Mouse (Mus musculus) heart, embryonic 15.5 days (tissue): ENCODE data around the gene Dhx30. TPM values are rescaled to one million over a fixed set of nuclear protein-coding genes. Genes with fewer than 3 reads are reported as not detected.
A peak's percentile ranks its signal among the peaks of the same experiment; 100 is the strongest.
"Not testable (repeated sequence)": the region's sequence is repeated elsewhere in the genome, so short reads cannot be mapped to it uniquely, and the experiment has no call there.

ENCODE experiments used
- ATAC-seq: fragments of 200-750 bp; cut with Nextera tagmentation; replicated peaks from 2 replicates; pipeline ENCODE4 v1.8.0; 2017; ENCODE audit warnings: low read depth, moderate TSS enrichment; ENCODE audit not compliant: insufficient number of reproducible peaks, insufficient read depth, low FRiP score
- H3K27ac ChIP-seq: fragments of 300-500 bp; sonication (generic); 2 replicates; pipeline ENCODE4 v1.5.1; 2015; ENCODE audit warnings: mild to moderate bottlenecking, inconsistent platforms
- H3K27me3 ChIP-seq: fragments of 300-500 bp; sonication (generic); 2 replicates; pipeline ENCODE4 v1.6.1; 2015; ENCODE audit warnings: inconsistent platforms
- H3K36me3 ChIP-seq: fragments of 300-500 bp; sonication (generic); 2 replicates; pipeline ENCODE4 v1.6.1; 2015; ENCODE audit warnings: mild to moderate bottlenecking, inconsistent platforms
- H3K4me1 ChIP-seq: fragments of 300-500 bp; sonication (generic); replicated peaks from 2 replicates; pipeline ENCODE4 v1.6.1; 2015; ENCODE audit warnings: inconsistent platforms
- H3K4me2 ChIP-seq: fragments of 300-500 bp; sonication (generic); 2 replicates; pipeline ENCODE4 v1.6.1; 2015; ENCODE audit warnings: inconsistent platforms, mild to moderate bottlenecking, moderate library complexity
- H3K4me3 ChIP-seq: fragments of 300-500 bp; sonication (generic); 2 replicates; pipeline ENCODE4 v1.5.1; 2015; ENCODE audit warnings: mild to moderate bottlenecking, inconsistent platforms
- H3K9ac ChIP-seq: fragments of 300-500 bp; sonication (generic); 2 replicates; pipeline ENCODE4 v1.6.1; 2015; ENCODE audit warnings: mild to moderate bottlenecking, inconsistent platforms
- H3K9me3 ChIP-seq: fragments of 300-500 bp; sonication (generic); replicated peaks from 2 replicates; pipeline ENCODE4 v1.6.1; 2016; ENCODE audit warnings: inconsistent platforms
- WGBS: fragments of 180-500 bp; shearing (Covaris S2); methylation state at CpG from one replicate; pipeline ENCODE4 v1.1.7; 2015; ENCODE audit warnings: mixed read lengths; 5-methylcytosine and 5-hydroxymethylcytosine counted together
- polyA plus RNA-seq: library from polyadenylated mRNA; unstranded; fragments of >200 nt; fragmentation: Nextera tagmentation; extraction: Ambion mirVana; gene quantifications from 2 replicates; pipeline ENCODE4 v1.2.1, GENCODE M21; 2015

The Dhx30 gene
- polyA plus RNA-seq, 1 experiment from 2014 or later, result 83.5 TPM

DNA sequence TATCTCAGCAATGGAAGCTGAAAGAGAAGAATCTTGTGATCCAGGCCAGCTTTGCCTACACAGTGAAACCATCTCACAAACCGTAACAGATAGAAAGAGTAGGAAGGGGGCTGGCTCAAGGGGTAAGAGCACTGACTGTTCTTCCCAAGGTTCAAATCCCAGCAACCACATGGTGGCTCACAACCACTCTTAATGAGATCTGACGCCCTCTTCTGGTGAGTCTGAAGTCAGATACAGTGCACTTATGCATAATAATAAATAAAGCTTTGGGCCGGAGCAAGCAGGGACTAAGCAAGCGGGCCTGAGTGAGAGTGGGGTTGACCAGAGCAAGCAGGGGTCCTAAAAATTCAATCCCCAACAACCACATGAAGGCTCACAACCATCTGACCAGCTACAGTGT lies 24.3 kb downstream of the Dhx30 start:
- H3K4me3 ChIP-seq, result no peak overlapping the region
- H3K27me3 ChIP-seq, result no peaks in the 10 kb centered on the region
- ATAC-seq, result no peak
- no peaks in the 10 kb centered on the region for H3K9me3 ChIP-seq
- peaks cover 96% of the 10 kb centered on the region for H3K36me3 ChIP-seq
- no peak overlapping the region for H3K27ac ChIP-seq
- H3K9ac ChIP-seq, result no peak overlapping the region
- 87% methylated on average over 4 of the region's 4 CpGs for WGBS
- no peak overlapping the region for H3K4me2 ChIP-seq
- no peaks in the 10 kb centered on the region for H3K4me1 ChIP-seq

DNA sequence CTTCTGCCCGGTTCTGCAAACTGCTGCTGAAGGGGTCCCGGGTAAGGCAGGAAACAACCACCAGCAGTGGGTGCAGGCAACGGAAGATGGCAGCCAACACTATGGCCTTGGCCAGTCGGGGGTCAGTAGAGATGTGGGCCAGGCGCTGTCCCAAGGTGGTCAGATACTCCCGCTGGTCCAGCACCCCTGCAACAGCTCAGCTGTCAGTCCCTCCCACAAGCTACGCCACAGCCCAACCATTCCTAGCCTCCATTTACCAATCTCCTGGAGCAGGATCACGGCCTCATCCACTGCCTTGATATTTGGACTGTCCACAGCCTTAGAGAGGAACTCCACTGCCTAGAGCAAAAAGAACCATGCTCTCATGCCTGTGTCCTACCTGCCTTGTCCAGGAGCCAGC lies 31.9 kb downstream of the Dhx30 start:
- no peak overlapping the region for H3K4me2 ChIP-seq
- no peak for ATAC-seq
- no peak overlapping the region for H3K27ac ChIP-seq

DNA sequence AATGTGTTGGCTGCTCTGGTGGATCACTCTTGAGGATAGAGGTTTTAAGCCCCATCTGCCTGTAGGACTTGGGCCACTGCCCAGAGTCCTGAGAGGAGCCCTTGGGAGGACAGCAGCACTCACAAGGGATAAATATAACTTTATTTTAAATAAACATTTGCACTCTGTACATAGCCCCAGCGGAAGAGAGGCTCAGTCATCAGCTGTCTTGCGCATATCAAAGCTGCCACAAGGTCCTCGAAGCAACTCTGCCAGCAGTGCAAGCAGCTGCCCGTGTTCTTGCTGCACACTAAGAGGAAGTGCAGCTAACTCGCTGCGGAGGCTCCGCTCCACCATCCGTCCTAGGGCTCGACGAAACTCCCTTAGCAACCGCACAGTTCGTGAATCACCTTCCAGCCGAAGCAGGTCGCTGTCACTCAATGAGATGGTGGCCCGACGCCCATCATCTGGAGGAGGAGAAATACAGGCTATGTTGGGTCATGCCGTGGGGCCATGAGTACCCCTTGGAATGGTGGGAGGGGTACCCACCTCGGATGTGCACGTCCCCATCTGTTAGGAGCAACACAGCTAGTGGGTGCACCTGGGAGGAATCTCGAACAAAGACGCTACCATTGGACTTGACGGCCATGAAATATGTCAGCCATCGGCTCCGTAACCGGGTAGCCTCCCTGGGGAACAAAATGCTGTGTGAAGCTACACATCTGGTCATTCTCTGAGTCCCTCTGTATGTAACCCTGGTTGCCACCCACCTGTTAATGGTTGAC lies 33.2 kb downstream of the Dhx30 start:
- Histone ChIP-seq H3K4me3 (no peak overlapping the region), H3K9me3 (no peaks in the 10 kb centered on the region), H3K4me2 (no peak overlapping the region), H3K27ac (peak overlapping the region; percentile 81), H3K27me3 (no peaks in the 10 kb centered on the region), H3K36me3 (peaks cover 74% of the 10 kb centered on the region), H3K9ac (no peak overlapping the region), H3K4me1 (peaks cover 40% of the 10 kb centered on the region)
- peak; percentile 54; the same call in 1 of the 2 replicates for ATAC-seq
- 73% methylated on average over 25 of the region's 25 CpGs for WGBS

More for the DNA sequence above, 31.9 kb downstream of the Dhx30 start:
- Histone ChIP-seq H3K4me3 (no peak overlapping the region), H3K9ac (no peak overlapping the region), H3K4me1 (peaks cover 39% of the 10 kb centered on the region), H3K9me3 (no peaks in the 10 kb centered on the region), H3K36me3 (peaks cover 81% of the 10 kb centered on the region), H3K27me3 (no peaks in the 10 kb centered on the region)
- WGBS, result 86% methylated on average over 8 of the region's 8 CpGs

DNA sequence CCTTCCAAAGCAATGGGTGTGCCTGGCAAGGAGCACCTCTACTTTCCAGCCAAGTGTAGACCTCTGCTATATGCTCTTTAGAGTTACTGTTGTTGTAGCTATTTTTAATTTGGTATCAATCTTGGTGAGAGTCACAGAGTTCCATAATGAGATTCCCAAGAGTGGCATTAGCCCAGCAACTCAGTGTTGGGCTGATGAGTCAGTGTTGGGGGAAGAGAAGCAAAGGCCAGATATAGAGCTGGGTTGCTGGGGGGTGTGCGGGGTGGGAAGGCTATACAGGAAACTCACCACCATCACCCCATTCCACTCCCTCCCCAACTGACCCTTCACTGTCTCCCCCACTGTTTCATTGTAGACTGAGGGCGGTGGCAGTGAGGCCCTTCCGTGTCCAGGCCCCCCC lies 36.6 kb downstream of the Dhx30 start:
- no peaks in the 10 kb centered on the region for H3K9me3 ChIP-seq
- no peak overlapping the region for H3K9ac ChIP-seq
- no peak overlapping the region for H3K4me3 ChIP-seq
- no peaks in the 10 kb centered on the region for H3K27me3 ChIP-seq
- peak; percentile 61 for ATAC-seq
- peaks cover 69% of the 10 kb centered on the region for H3K36me3 ChIP-seq
- peaks cover 40% of the 10 kb centered on the region for H3K4me1 ChIP-seq
- peak overlapping the region; percentile 58 for H3K27ac ChIP-seq
- WGBS, result 66% methylated on average over 3 of the region's 3 CpGs
- H3K4me2 ChIP-seq, result no peak overlapping the region

GRCm38 (mm10) chr9:110076468-110076867 lies 41.2 kb downstream of the Dhx30 start:
- H3K27ac ChIP-seq, H3K9ac ChIP-seq, H3K27me3 ChIP-seq, ATAC-seq, H3K4me3 ChIP-seq, H3K4me2 ChIP-seq, H3K9me3 ChIP-seq: not testable (repeated sequence)
- 80% methylated on average over 5 of the region's 7 CpGs for WGBS
- peaks cover 12% of the 10 kb centered on the region for H3K4me1 ChIP-seq
- peaks cover 63% of the 10 kb centered on the region for H3K36me3 ChIP-seq

- Histone ChIP-seq H3K9ac (no peak overlapping the region), H3K4me2 (no peak overlapping the region), H3K36me3 (peaks cover 67% of the 10 kb centered on the region), H3K4me3 (no peak overlapping the region), H3K27me3 (no peaks in the 10 kb centered on the region), H3K4me1 (peaks cover 14% of the 10 kb centered on the region), H3K27ac (no peak overlapping the region), H3K9me3 (no peaks in the 10 kb centered on the region)
- no peak for ATAC-seq
- 8% methylated on average over 1 of the region's 1 CpGs for WGBS
Observed at GRCm38 (mm10) chr9:110071843-110072242, 45.8 kb downstream of the Dhx30 start.

DNA sequence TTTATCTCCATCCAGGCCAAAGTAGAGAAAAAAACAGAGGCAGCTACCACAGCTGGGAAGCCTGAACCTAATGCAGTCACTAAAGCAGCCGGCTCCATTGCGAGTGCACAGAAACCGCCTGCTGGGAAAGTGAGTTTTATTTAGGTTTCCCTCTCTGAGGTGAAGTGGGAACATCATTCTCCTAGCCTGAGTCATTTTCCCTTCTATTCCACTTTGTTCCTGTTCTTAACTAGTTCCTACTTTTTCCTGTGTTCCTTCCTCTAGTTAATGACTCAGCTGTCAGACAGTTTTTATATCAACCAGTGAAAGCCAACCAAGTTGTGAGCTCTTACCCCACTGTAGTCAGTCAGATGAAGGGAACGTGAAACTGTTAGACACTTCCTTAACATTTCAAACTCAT lies 46.6 kb downstream of the Dhx30 start:
- WGBS, result 62% methylated on average over 4 of the region's 4 CpGs
- no peak overlapping the region for H3K4me3 ChIP-seq
- H3K27me3 ChIP-seq, result no peaks in the 10 kb centered on the region
- no peak for ATAC-seq
- no peak overlapping the region for H3K4me2 ChIP-seq
- H3K27ac ChIP-seq, result peak overlapping the region; percentile 66
- peaks cover 14% of the 10 kb centered on the region for H3K4me1 ChIP-seq
- no peaks in the 10 kb centered on the region for H3K9me3 ChIP-seq
- peaks cover 72% of the 10 kb centered on the region for H3K36me3 ChIP-seq
- H3K9ac ChIP-seq, result no peak overlapping the region

DNA sequence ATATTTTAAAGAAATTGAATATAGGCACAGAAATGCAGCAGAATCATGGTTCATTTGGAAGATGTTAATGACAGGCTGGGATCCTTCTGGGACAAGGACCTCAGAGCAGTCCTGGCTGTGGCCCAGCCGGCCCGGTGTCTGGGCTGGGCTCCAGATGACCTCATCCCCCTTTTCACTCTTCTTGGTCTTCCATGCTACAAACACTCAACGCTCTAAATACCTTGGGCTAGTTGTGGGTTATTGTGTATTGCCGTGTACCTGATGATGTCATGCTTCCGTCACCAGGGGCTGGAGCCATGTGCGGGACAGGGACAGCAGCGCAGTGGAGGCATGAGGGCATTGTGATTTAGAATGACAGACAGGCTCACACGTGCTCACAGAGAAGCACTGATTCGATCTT lies 47.3 kb downstream of the Dhx30 start:
- Histone ChIP-seq H3K4me2 (no peak overlapping the region), H3K27ac (peak overlapping the region; percentile 66), H3K9me3 (no peaks in the 10 kb centered on the region), H3K27me3 (no peaks in the 10 kb centered on the region), H3K4me1 (peaks cover 14% of the 10 kb centered on the region), H3K9ac (no peak overlapping the region), H3K4me3 (no peak overlapping the region), H3K36me3 (peaks cover 71% of the 10 kb centered on the region)
- ATAC-seq, result peak; percentile 74; the same call in 1 of the 2 replicates
- WGBS, result 42% methylated on average over 9 of the region's 9 CpGs

DNA sequence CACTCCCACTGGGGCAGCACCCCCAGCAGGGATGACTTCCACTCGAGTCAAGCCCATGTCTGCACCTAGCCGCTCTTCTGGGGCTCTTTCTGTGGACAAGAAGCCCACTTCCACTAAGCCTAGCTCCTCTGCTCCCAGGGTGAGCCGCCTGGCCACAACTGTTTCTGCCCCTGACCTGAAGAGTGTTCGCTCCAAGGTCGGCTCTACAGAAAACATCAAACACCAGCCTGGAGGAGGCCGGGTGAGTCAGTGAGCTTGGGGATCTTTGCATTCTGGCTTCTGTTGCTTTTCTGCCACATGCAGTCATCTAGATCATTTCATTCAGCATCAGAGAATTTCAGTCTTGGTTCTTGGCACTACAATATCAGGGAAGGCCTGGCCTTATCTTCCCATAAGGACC lies 48.9 kb downstream of the Dhx30 start:
- no peak overlapping the region for H3K9ac ChIP-seq
- no peak for ATAC-seq
- H3K36me3 ChIP-seq, result peaks cover 67% of the 10 kb centered on the region
- 87% methylated on average over 6 of the region's 6 CpGs for WGBS
- H3K9me3 ChIP-seq, result no peaks in the 10 kb centered on the region
- no peak overlapping the region for H3K4me3 ChIP-seq
- H3K27ac ChIP-seq, result no peak overlapping the region
- H3K27me3 ChIP-seq, result no peaks in the 10 kb centered on the region
- H3K4me1 ChIP-seq, result peaks cover 14% of the 10 kb centered on the region
- H3K4me2 ChIP-seq, result no peak overlapping the region

DNA sequence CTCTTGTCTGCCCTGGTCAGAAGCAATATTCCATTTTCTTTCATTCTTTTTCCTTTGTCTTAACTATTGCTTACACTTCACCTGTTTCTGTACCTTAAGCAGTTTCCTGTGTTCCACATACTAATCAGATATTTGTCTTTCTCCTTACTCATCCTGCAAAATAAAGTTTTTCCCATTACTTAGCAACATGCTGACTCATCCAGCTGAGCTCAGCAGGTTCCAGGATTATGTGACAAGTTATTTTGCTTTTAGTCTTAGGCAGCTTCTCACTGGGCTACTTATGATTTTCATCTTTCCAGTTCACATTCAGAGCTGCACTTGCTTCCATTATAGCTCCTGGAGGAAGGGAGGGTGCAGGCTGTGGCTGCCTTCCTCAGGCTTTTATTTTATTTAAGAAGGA lies 53.0 kb downstream of the Dhx30 start:
- no peaks in the 10 kb centered on the region for H3K9me3 ChIP-seq
- H3K4me1 ChIP-seq, result no peaks in the 10 kb centered on the region; the same call in 1 of the 2 replicates
- H3K4me2 ChIP-seq, result no peak overlapping the region
- no peak overlapping the region for H3K4me3 ChIP-seq
- no peaks in the 10 kb centered on the region for H3K27me3 ChIP-seq
- H3K9ac ChIP-seq, result no peak overlapping the region
- H3K36me3 ChIP-seq, result peaks cover 52% of the 10 kb centered on the region
- no peak overlapping the region for H3K27ac ChIP-seq
- ATAC-seq, result no peak

DNA sequence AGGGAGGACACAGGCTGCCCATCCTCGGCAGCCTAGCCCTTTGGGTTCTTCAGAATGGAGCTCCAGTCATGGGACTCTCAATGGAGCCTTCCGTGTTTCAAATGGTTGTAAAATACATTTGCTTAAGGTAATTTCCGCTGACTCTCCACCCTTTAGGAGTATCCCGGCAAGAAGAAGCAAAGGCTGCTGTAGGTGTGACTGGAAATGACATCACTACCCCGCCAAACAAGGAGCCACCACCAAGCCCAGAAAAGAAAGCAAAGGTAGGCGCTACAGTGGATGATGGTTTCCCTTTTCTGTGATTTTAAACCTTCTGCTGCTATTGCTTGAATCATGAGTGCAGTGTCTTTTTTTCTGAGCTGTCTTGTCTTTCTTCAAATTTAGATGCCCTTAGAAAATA lies 54.8 kb downstream of the Dhx30 start:
- no peak overlapping the region for H3K9ac ChIP-seq
- WGBS, result 88% methylated on average over 6 of the region's 6 CpGs
- H3K4me2 ChIP-seq, result no peak overlapping the region
- H3K27me3 ChIP-seq, result no peaks in the 10 kb centered on the region
- peaks cover 3% of the 10 kb centered on the region; the same call in 1 of the 2 replicates for H3K4me1 ChIP-seq
- H3K9me3 ChIP-seq, result no peaks in the 10 kb centered on the region
- no peak overlapping the region for H3K4me3 ChIP-seq
- no peak overlapping the region for H3K27ac ChIP-seq
- peaks cover 34% of the 10 kb centered on the region for H3K36me3 ChIP-seq
- ATAC-seq, result no peak

- H3K27ac ChIP-seq, result no peak overlapping the region
Observed at GRCm38 (mm10) chr9:110062405-110062804, 55.2 kb downstream of the Dhx30 start.

More at GRCm38 (mm10) chr9:110062405-110062804, 55.2 kb downstream of the Dhx30 start:
- Histone ChIP-seq H3K36me3 (peaks cover 30% of the 10 kb centered on the region), H3K9me3 (no peaks in the 10 kb centered on the region), H3K4me2 (no peak overlapping the region), H3K4me3 (no peak overlapping the region), H3K4me1 (peaks cover 3% of the 10 kb centered on the region; the same call in 1 of the 2 replicates), H3K9ac (no peak overlapping the region), H3K27me3 (no peaks in the 10 kb centered on the region)
- 81% methylated on average over 7 of the region's 7 CpGs for WGBS
- ATAC-seq, result no peak
